Mouse (Mus musculus): Measurements from ENCODE around the gene Olfr507.
"Not testable (repeated sequence)": the region's sequence is repeated elsewhere in the genome, so short reads cannot be mapped to it uniquely, and the experiment has no call there.

DNA sequence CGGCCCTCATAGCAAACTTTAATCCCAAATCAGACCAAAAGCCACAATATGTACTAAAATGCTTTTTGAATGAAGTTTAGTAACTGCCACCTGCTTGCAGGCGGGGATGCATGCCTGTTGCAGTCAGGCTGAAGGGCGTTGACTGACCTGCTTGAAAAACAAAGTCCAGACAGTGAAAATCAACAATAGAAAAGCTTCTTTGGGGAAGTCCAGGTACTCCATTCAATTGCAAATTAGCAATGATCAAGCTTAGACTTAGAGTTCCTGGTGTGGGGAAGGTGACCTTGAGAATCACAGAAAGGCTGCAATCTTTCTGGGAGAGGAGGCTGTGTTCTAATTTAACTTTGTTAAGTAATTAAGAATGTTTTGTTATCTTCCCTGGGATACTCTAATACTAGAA, 19.7 kb upstream of the Olfr507 start:
- not testable (repeated sequence) for TF ChIP-seq POLR2A (IDR thresholded peaks at IDR 0.05; ENCODE audit: borderline replicate concordance, extremely low read depth, low read depth, low read length); CTCF (IDR thresholded peaks at IDR 0.05; ENCODE audit: insufficient read depth, low read length)

All from lung, adult 2 months (tissue).